Mouse (Mus musculus) lung, embryonic 16.5 days (tissue): Measurements from ENCODE around the gene Fam167b. TPM values are rescaled to one million over a fixed set of nuclear protein-coding genes. Genes with fewer than 3 reads are reported as not detected.

Source experiments
- ATAC-seq: fragments of 200-750 bp; cut with Nextera tagmentation; 2 replicates; pipeline ENCODE4 v1.8.0; 2017; ENCODE audit warnings: low read depth, mild to moderate bottlenecking, moderate library complexity
- H3K27ac ChIP-seq: fragments of 300-500 bp; sonication (generic); 2 replicates; pipeline ENCODE4 v1.5.1; 2014; ENCODE audit warnings: mild to moderate bottlenecking, control low read depth, low read length
- H3K27me3 ChIP-seq: fragments of 300-500 bp; sonication (generic); 2 replicates; pipeline ENCODE4 v1.6.1; 2014; ENCODE audit warnings: low read depth, low read length, mixed read lengths; ENCODE audit not compliant: control insufficient read depth, insufficient read depth
- H3K36me3 ChIP-seq: fragments of 300-500 bp; sonication (generic); 2 replicates; pipeline ENCODE4 v1.6.1; 2014; ENCODE audit warnings: low read length; ENCODE audit not compliant: control insufficient read depth, insufficient read depth
- H3K4me1 ChIP-seq: fragments of 300-500 bp; sonication (generic); replicated peaks from 2 replicates; pipeline ENCODE4 v1.6.1; 2014; ENCODE audit warnings: low read length, mixed read lengths; ENCODE audit not compliant: control insufficient read depth, insufficient read depth
- H3K4me2 ChIP-seq: fragments of 300-500 bp; sonication (generic); 2 replicates; pipeline ENCODE4 v1.6.1; 2014; ENCODE audit warnings: low read depth, low read length, control low read depth
- H3K4me3 ChIP-seq: fragments of 300-500 bp; sonication (generic); 2 replicates; pipeline ENCODE4 v1.5.1; 2014; ENCODE audit warnings: mild to moderate bottlenecking, low read length, control low read depth
- H3K9ac ChIP-seq: fragments of 300-500 bp; sonication (generic); 2 replicates; pipeline ENCODE4 v1.6.1; 2014; ENCODE audit warnings: low read length, control low read depth
- H3K9me3 ChIP-seq: fragments of 300-500 bp; sonication (generic); 2 replicates; pipeline ENCODE4 v1.6.1; 2016; ENCODE audit warnings: low read length; ENCODE audit not compliant: control insufficient read depth
- WGBS: fragments of 180-500 bp; shearing (Covaris S2); extraction: QIAGEN DNeasy Blood & Tissue Kit; methylation state at CpG from one replicate; pipeline ENCODE4 v1.1.7; 2014; 5-methylcytosine and 5-hydroxymethylcytosine counted together
- polyA plus RNA-seq: library from polyadenylated mRNA; unstranded; fragments of >200 nt; fragmentation: Nextera tagmentation; extraction: Ambion mirVana; gene quantifications from 2 replicates; pipeline ENCODE4 v1.2.1, GENCODE M21; 2015

Fam167b gene
- polyA plus RNA-seq, 1 experiment from 2014 or later, result 5.3 TPM

GRCm38 (mm10) chr4:129621283-129621841 lies 43.0 kb upstream of the Fam167b start:
- no peak for ATAC-seq
- Histone ChIP-seq H3K9me3 (no peaks in the 10 kb centered on the region), H3K4me1 (peaks cover 32% of the 10 kb centered on the region), H3K36me3 (0 out of 2 replicates have a peak, but pooled peaks cover 2% of the 10 kb centered on the region), H3K27ac (peak overlapping the region; percentile 65), H3K4me3 (peak overlapping the region; percentile 13), H3K9ac (peak overlapping the region; percentile 25; the same call in 1 of the 2 replicates), H3K4me2 (peak overlapping the region; percentile 11; the same call in 1 of the 2 replicates), H3K27me3 (no peaks in the 10 kb centered on the region)
- 62% methylated on average over 8 of the region's 8 CpGs for WGBS

GRCm38 (mm10) chr4:129620419-129621282 lies 42.3 kb upstream of the Fam167b start:
- Histone ChIP-seq H3K36me3 (peaks cover 6% of the 10 kb centered on the region; the same call in 1 of the 2 replicates), H3K9ac (peak overlapping the region; percentile 25; the same call in 1 of the 2 replicates), H3K9me3 (no peaks in the 10 kb centered on the region), H3K4me2 (peak overlapping the region; percentile 11), H3K4me3 (peak overlapping the region; percentile 13), H3K4me1 (peaks cover 32% of the 10 kb centered on the region), H3K27me3 (no peaks in the 10 kb centered on the region), H3K27ac (peak overlapping the region; percentile 65)
- no peak for ATAC-seq
- WGBS, result 73% methylated on average over 11 of the region's 11 CpGs

GRCm38 (mm10) chr4:129618786-129619691 lies 40.7 kb upstream of the Fam167b start, which contains the start of gene Iqcc:
Gene Iqcc (minus strand): TSS chr4:129619099.
- 3% methylated on average over 43 of the region's 44 CpGs for WGBS
- peak within 1 kb of the TSS; percentile 77 for H3K27ac ChIP-seq
- no peaks in the 10 kb centered on the region for H3K9me3 ChIP-seq
- H3K4me3 ChIP-seq, result peak within 1 kb of the TSS; percentile 69
- peaks cover 6% of the 10 kb centered on the region; the same call in 1 of the 2 replicates for H3K36me3 ChIP-seq
- peak within 1 kb of the TSS; percentile 66 for H3K4me2 ChIP-seq
- peaks cover 19% of the 10 kb centered on the region for H3K4me1 ChIP-seq
- ATAC-seq, result peak; percentile 92
- H3K27me3 ChIP-seq, result no peaks in the 10 kb centered on the region
- H3K9ac ChIP-seq, result peak within 1 kb of the TSS; percentile 84

- no peaks in the 10 kb centered on the region for H3K9me3 ChIP-seq
- peak overlapping the region; percentile 69 for H3K4me3 ChIP-seq
- peak overlapping the region; percentile 84 for H3K9ac ChIP-seq
- H3K4me1 ChIP-seq, result peaks cover 18% of the 10 kb centered on the region
- H3K4me2 ChIP-seq, result peak overlapping the region; percentile 66
- 93% methylated on average over 5 of the region's 5 CpGs for WGBS
- no peaks in the 10 kb centered on the region for H3K27me3 ChIP-seq
- ATAC-seq, result no peak
- no peak overlapping the region for H3K27ac ChIP-seq
- H3K36me3 ChIP-seq, result peaks cover 6% of the 10 kb centered on the region; the same call in 1 of the 2 replicates
These were observed 39.7 kb upstream of the Fam167b start for GRCm38 (mm10) chr4:129618031-129618430.

GRCm38 (mm10) chr4:129617121-129617641 lies 38.8 kb upstream of the Fam167b start:
- 93% methylated on average over 7 of the region's 7 CpGs for WGBS
- no peaks in the 10 kb centered on the region for H3K9me3 ChIP-seq
- peaks cover 6% of the 10 kb centered on the region; the same call in 1 of the 2 replicates for H3K36me3 ChIP-seq
- H3K27me3 ChIP-seq, result no peaks in the 10 kb centered on the region
- H3K4me3 ChIP-seq, result no peak overlapping the region
- no peak overlapping the region for H3K4me2 ChIP-seq
- no peak overlapping the region for H3K9ac ChIP-seq
- ATAC-seq, result no peak
- no peak overlapping the region for H3K27ac ChIP-seq
- H3K4me1 ChIP-seq, result peaks cover 11% of the 10 kb centered on the region

- 85% methylated on average over 3 of the region's 3 CpGs for WGBS
- no peak for ATAC-seq
- Histone ChIP-seq H3K27me3 (no peaks in the 10 kb centered on the region), H3K4me2 (no peak overlapping the region), H3K9ac (no peak overlapping the region), H3K4me3 (no peak overlapping the region), H3K27ac (no peak overlapping the region), H3K36me3 (peaks cover 6% of the 10 kb centered on the region; the same call in 1 of the 2 replicates), H3K9me3 (no peaks in the 10 kb centered on the region), H3K4me1 (peaks cover 9% of the 10 kb centered on the region)
These were observed 38.3 kb upstream of the Fam167b start for GRCm38 (mm10) chr4:129616631-129617030.

GRCm38 (mm10) chr4:129615801-129616290 lies 37.5 kb upstream of the Fam167b start:
- no peak for ATAC-seq
- H3K4me1 ChIP-seq, result peaks cover 9% of the 10 kb centered on the region
- WGBS, result 88% methylated on average over 9 of the region's 9 CpGs

GRCm38 (mm10) chr4:129614093-129614492 lies 35.7 kb upstream of the Fam167b start, which contains the start of gene Dcdc2b:
Gene Dcdc2b (minus strand): TSS chr4:129614257.
- Histone ChIP-seq H3K27ac (no peak within 1 kb of the TSS), H3K36me3 (peaks cover 6% of the 10 kb centered on the region; the same call in 1 of the 2 replicates), H3K27me3 (no peaks in the 10 kb centered on the region), H3K4me3 (no peak within 1 kb of the TSS), H3K4me1 (peaks cover 6% of the 10 kb centered on the region), H3K4me2 (no peak within 1 kb of the TSS), H3K9me3 (no peaks in the 10 kb centered on the region), H3K9ac (no peak within 1 kb of the TSS)
- ATAC-seq, result no peak
- 67% methylated on average over 6 of the region's 6 CpGs for WGBS

More at GRCm38 (mm10) chr4:129615801-129616290, 37.5 kb upstream of the Fam167b start:
- Histone ChIP-seq H3K27ac (no peak overlapping the region), H3K9me3 (no peaks in the 10 kb centered on the region), H3K27me3 (no peaks in the 10 kb centered on the region), H3K9ac (no peak overlapping the region), H3K4me3 (no peak overlapping the region), H3K36me3 (peaks cover 6% of the 10 kb centered on the region; the same call in 1 of the 2 replicates), H3K4me2 (no peak overlapping the region)
